Mouse (Mus musculus) neural tube, embryonic 14.5 days (tissue): ENCODE results near the gene Slc25a36. TPM values are rescaled to one million over a fixed set of nuclear protein-coding genes. Genes with fewer than 3 reads are reported as not detected.

Source experiments
- ATAC-seq: fragments of 200-750 bp; cut with Nextera tagmentation; 2 replicates; pipeline ENCODE4 v1.8.0; 2017; ENCODE audit warnings: low read depth, mild to moderate bottlenecking, moderate TSS enrichment, moderate library complexity
- H3K27ac ChIP-seq: fragments of 300-500 bp; sonication (generic); 2 replicates; pipeline ENCODE4 v1.5.1; 2014; ENCODE audit warnings: low read depth, mild to moderate bottlenecking, control low read depth, low read length, moderate library complexity, mixed read lengths
- H3K27me3 ChIP-seq: fragments of 300-500 bp; sonication (generic); 2 replicates; pipeline ENCODE4 v1.6.1; 2014; ENCODE audit warnings: low read length; ENCODE audit not compliant: control insufficient read depth, insufficient read depth
- H3K36me3 ChIP-seq: fragments of 300-500 bp; sonication (generic); 2 replicates; pipeline ENCODE4 v1.6.1; 2014; ENCODE audit warnings: low read length, mixed read lengths; ENCODE audit not compliant: control insufficient read depth, insufficient read depth
- H3K4me1 ChIP-seq: fragments of 300-500 bp; sonication (generic); 2 replicates; pipeline ENCODE4 v1.6.1; 2014; ENCODE audit warnings: low read length; ENCODE audit not compliant: control insufficient read depth, insufficient read depth
- H3K4me2 ChIP-seq: fragments of 300-500 bp; sonication (generic); 2 replicates; pipeline ENCODE4 v1.6.1; 2014; ENCODE audit warnings: mild to moderate bottlenecking, low read depth, low read length, control low read depth
- H3K4me3 ChIP-seq: fragments of 300-500 bp; sonication (generic); 2 replicates; pipeline ENCODE4 v1.5.1; 2014; ENCODE audit warnings: low read depth, low read length, control low read depth, mixed read lengths
- H3K9ac ChIP-seq: fragments of 300-500 bp; sonication (generic); replicated peaks from 2 replicates; pipeline ENCODE4 v1.6.1; 2014; ENCODE audit warnings: low read depth, mild to moderate bottlenecking, control low read depth, low read length, mixed read lengths
- H3K9me3 ChIP-seq: fragments of 300-500 bp; sonication (generic); 2 replicates; pipeline ENCODE4 v1.6.1; 2016; ENCODE audit warnings: low read length; ENCODE audit not compliant: control insufficient read depth
- WGBS: fragments of 180-500 bp; shearing (Covaris S2); extraction: QIAGEN DNeasy Blood & Tissue Kit; methylation state at CpG from one replicate; pipeline ENCODE4 v1.1.7; 2014; 5-methylcytosine and 5-hydroxymethylcytosine counted together
- polyA plus RNA-seq: library from polyadenylated mRNA; unstranded; fragments of >200 nt; fragmentation: Nextera tagmentation; extraction: Ambion mirVana; gene quantifications from 2 replicates; pipeline ENCODE4 v1.2.1, GENCODE M21; 2014

Gene Slc25a36
- polyA plus RNA-seq, 1 experiment from 2014 or later, result 127 TPM

DNA sequence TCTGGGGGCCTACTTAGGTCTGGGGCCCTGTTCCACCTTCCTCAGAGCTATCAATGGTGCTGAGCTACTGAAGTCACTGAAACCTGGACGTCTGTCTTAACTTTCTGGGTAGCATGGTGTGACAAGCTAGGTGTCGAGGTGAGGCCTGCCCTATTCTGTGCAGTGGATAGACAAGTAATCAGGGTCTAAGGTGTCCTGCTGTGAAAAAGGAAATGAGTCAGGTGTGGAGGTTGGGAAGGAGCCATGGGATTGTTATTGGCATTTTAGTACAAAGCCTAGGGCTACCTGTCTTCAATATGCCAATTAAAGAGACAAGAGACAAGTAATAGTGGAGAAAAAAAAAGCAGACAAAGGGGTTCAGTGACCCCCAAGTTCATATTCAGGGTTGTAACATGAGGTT is 30.8 kb upstream of the Slc25a36 start:
- H3K4me3 ChIP-seq, result no peak overlapping the region
- H3K4me2 ChIP-seq, result no peak overlapping the region
- H3K9ac ChIP-seq, result no peak overlapping the region
- H3K9me3 ChIP-seq, result no peaks in the 10 kb centered on the region
- H3K27ac ChIP-seq, result no peak overlapping the region
- H3K36me3 ChIP-seq, result no peaks in the 10 kb centered on the region
- no peak for ATAC-seq
- no peaks in the 10 kb centered on the region for H3K4me1 ChIP-seq
- H3K27me3 ChIP-seq, result no peaks in the 10 kb centered on the region
- 69% methylated on average over 2 of the region's 2 CpGs for WGBS

DNA sequence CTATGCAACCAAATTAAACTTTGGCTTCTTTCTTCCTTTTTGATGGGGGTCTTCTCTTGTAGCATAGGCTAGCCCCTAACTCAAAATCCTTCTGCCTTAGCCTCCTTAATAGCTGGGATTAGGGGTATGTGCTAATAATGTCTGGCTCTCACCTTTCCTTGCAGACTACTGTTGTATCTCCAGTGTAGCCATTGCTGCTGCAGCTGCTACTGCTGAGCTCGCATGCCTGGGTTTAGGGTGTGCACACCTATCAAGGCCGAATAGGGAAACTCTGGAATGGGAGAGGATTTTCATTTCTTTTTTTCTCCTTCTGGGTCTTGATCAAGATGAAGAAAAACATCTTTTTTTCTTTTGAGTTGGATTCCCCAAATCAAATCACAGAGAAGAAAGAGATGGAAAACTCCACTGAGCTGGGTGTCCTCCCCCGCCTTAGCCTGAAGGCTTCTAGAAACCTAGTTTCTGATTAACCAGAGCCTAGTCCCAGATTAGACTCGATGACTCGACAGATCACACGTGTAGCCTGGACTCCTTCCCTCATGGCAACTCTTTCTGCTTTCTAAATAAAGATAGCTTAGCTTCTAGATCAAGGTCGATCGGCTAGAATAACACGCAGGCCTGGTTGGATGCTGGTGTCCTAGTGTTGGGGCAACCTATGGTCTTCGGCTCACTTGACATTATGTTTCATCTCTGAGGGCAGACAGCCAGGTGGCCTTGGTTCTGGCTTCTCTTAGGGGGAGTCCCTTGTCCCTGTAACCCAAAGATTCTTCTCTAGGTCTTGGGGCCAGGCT is 29.4 kb upstream of the Slc25a36 start:
- Histone ChIP-seq H3K9me3 (no peaks in the 10 kb centered on the region), H3K27ac (no peak overlapping the region), H3K27me3 (no peaks in the 10 kb centered on the region), H3K36me3 (no peaks in the 10 kb centered on the region), H3K9ac (no peak overlapping the region), H3K4me1 (no peaks in the 10 kb centered on the region), H3K4me3 (no peak overlapping the region), H3K4me2 (no peak overlapping the region)
- 92% methylated on average over 10 of the region's 10 CpGs for WGBS
- ATAC-seq, result no peak

DNA sequence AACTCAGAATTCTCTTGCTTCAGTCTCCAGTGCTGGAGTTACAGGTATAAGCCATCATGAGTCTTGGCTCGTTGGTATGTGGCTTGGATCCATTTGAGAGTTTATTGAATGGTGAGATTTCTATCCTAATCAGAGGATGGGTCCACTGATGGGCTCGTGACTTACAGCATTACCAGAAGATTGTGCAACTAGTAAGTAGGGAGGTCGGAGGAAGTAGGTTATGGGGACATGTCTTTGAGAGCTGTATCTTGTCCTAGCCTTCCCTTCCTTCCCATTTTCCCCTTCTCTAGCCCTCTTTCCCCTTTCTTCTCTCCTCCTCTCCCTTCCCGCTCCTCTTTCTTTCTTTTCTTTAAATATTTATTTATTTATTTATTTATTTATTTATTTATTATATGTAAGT is 26.7 kb upstream of the Slc25a36 start:
- Histone ChIP-seq H3K27me3 (no peaks in the 10 kb centered on the region), H3K4me2 (no peak overlapping the region), H3K36me3 (no peaks in the 10 kb centered on the region), H3K9me3 (no peaks in the 10 kb centered on the region), H3K4me1 (no peaks in the 10 kb centered on the region), H3K9ac (no peak overlapping the region), H3K27ac (no peak overlapping the region), H3K4me3 (no peak overlapping the region)
- 92% methylated on average over 4 of the region's 4 CpGs for WGBS
- ATAC-seq, result no peak

DNA sequence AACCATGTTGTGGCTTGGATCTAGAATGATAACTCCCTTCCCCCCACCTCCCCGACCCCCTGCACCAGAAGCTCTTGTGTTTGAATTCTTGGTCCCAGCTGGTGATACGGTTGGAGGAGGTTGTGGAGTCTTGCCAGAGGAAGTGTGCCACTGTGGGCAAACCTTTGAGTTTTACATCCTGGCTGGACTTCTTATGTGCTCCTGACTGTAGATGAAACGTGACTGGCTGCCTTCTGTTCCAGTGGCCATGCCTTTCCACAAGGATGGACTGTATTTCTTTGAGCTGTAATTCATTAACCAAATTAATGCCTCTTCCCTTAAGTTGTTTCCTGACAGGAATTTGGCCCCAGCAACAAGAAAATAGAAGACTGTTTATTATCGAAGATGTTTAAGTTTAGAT is 26.2 kb upstream of the Slc25a36 start:
- Histone ChIP-seq H3K27ac (no peak overlapping the region), H3K27me3 (no peaks in the 10 kb centered on the region), H3K4me3 (no peak overlapping the region), H3K4me1 (no peaks in the 10 kb centered on the region), H3K36me3 (no peaks in the 10 kb centered on the region), H3K9ac (no peak overlapping the region), H3K9me3 (no peaks in the 10 kb centered on the region), H3K4me2 (no peak overlapping the region)
- no peak for ATAC-seq
- 85% methylated on average over 4 of the region's 4 CpGs for WGBS

DNA sequence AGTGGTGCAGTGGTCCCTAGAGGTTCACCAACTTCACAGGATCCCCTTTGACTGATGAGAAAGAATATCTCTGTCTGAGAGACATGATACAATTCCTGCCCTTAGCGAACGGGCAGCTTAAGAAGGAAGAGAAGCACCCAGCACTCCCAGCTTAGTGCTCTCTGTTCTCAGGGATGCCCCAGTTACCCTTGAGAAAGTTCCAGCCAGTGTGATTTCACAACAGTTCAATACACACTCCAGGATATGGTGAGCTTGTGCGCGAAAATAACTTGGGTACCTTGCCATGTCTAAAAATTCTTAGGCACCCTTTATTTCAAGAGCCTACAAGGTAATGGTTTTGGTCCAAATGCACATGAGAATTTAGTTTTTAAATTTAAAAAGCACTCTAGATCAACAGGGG is 24.9 kb upstream of the Slc25a36 start:
- H3K4me1 ChIP-seq, result no peaks in the 10 kb centered on the region
- no peak for ATAC-seq

DNA sequence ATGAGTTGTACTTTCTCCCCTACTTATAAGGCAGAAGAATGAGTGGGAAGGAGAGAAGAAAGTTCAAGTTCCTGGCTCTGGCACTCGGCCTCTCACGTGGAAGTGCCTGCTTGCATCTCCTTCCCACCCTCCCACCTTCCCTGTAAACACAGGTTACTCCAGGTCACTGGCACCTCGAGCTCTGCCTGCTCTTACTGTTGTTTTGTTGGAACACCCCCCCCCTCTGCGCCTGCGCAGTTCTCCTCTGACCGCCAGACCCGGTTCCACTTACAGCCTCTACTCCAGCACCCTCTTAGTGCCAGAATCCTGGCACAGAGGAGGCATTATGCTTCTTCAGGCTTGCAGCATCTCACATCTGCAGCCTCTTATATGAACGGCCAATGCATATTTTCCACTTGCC is 22.2 kb upstream of the Slc25a36 start:
- WGBS, result 58% methylated on average over 8 of the region's 8 CpGs
- H3K4me2 ChIP-seq, result no peak overlapping the region
- no peak overlapping the region for H3K4me3 ChIP-seq
- ATAC-seq, result no peak
- no peaks in the 10 kb centered on the region for H3K9me3 ChIP-seq
- no peaks in the 10 kb centered on the region for H3K27me3 ChIP-seq
- H3K27ac ChIP-seq, result no peak overlapping the region
- no peak overlapping the region for H3K9ac ChIP-seq
- no peaks in the 10 kb centered on the region for H3K4me1 ChIP-seq
- H3K36me3 ChIP-seq, result no peaks in the 10 kb centered on the region

More for the DNA sequence above, 24.9 kb upstream of the Slc25a36 start:
- H3K9ac ChIP-seq, result no peak overlapping the region
- WGBS, result 97% methylated on average over 4 of the region's 4 CpGs
- no peak overlapping the region for H3K4me2 ChIP-seq
- H3K9me3 ChIP-seq, result no peaks in the 10 kb centered on the region
- H3K36me3 ChIP-seq, result no peaks in the 10 kb centered on the region
- no peak overlapping the region for H3K27ac ChIP-seq
- H3K4me3 ChIP-seq, result no peak overlapping the region
- no peaks in the 10 kb centered on the region for H3K27me3 ChIP-seq

DNA sequence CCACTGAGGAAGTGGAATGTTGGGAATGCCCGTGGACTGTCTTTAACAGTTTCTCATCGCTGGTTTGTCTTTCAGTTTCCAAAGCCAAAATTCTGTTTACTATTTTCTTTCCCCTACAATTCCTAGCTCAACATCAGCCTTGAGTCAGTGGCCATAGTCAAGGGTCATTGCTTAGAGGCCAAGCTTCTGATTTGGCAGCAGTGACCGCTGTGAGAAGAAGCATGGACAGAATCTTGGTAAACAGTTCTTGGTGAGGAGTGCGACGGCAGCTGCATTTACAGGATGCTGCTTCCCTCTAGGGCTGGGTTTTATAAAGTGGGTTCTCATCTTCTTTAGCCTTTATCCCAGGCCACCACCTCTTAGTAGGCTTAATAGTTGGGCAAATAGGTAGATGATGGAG is 19.0 kb upstream of the Slc25a36 start:
- Histone ChIP-seq H3K4me3 (no peak overlapping the region), H3K4me2 (no peak overlapping the region), H3K9me3 (no peaks in the 10 kb centered on the region), H3K27me3 (no peaks in the 10 kb centered on the region), H3K27ac (no peak overlapping the region), H3K4me1 (no peaks in the 10 kb centered on the region), H3K9ac (no peak overlapping the region), H3K36me3 (no peaks in the 10 kb centered on the region)
- no peak for ATAC-seq
- WGBS, result 90% methylated on average over 5 of the region's 5 CpGs

DNA sequence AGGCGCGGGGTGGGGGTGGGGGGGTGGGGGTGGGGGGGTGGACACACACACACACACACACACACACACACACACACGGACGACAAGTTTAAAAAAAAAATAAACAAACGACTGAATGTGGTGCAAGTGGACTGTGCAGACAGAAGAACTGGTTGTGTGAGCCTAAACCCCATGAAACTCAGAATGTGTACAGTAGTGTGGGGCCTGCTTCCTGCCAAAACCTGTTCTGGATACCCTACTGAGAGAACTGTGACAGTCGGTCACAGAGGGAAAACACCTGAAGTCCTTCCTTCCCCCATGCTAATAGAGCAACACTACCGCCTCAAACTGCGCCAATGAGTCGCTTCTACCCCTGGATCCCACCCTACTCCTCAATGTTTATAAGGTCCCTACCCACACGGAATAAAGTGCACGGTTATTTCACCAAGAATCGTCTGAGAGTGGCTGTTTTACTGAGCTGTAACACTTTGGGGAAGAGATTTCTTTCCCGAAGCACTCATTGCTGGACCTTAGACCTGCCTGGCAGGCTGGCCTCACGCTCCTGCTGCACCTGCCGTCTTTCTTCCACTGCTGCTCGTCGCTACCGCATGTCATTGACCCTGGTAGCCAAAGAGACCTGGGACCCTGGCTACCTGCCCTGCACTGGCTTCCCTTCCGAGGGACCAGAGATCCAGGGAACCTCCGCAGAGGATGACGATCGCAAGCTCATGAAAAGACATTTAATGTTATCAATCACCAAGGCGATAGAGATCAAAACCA is 13.2 kb upstream of the Slc25a36 start:
- Histone ChIP-seq H3K4me3 (no peak overlapping the region), H3K36me3 (no peaks in the 10 kb centered on the region), H3K4me1 (no peaks in the 10 kb centered on the region), H3K9me3 (no peaks in the 10 kb centered on the region), H3K27me3 (no peaks in the 10 kb centered on the region), H3K9ac (no peak overlapping the region), H3K27ac (no peak overlapping the region), H3K4me2 (no peak overlapping the region)
- 73% methylated on average over 23 of the region's 23 CpGs for WGBS
- no peak for ATAC-seq

DNA sequence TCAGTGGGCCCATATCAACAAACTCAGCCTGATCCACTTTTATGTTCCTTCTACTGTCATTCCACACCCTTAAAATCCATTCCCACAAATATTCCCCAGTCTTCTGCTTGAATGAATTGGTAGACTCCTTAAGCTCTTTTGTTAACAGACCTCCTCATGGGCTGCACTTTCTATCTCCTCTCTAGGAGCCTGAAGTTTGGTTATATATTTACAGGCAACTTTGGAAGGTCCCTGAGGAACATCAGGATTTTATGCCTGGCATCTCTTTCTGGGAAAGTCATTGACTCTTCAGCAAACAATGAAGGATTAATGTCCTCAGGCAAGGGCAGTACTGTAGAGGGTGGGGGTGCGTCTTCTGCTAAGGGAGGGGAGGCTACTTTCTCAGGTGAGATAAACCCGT is 10.5 kb upstream of the Slc25a36 start:
- Histone ChIP-seq H3K9ac (no peak overlapping the region), H3K27me3 (no peaks in the 10 kb centered on the region), H3K4me3 (no peak overlapping the region), H3K36me3 (no peaks in the 10 kb centered on the region), H3K4me1 (no peaks in the 10 kb centered on the region), H3K4me2 (no peak overlapping the region), H3K27ac (no peak overlapping the region), H3K9me3 (no peaks in the 10 kb centered on the region)
- ATAC-seq, result no peak
- WGBS, result 90% methylated on average over 2 of the region's 2 CpGs
